Mouse (Mus musculus) testis, adult 2 months (tissue): ENCODE measurements around the gene Smg7. TPM values are rescaled to one million over a fixed set of nuclear protein-coding genes. Genes with fewer than 3 reads are reported as not detected.

Experiments used
- H3K27ac ChIP-seq: fragments of 200-500 bp; 2 replicates; pipeline ENCODE4 v1.5.1; 2012; ENCODE audit warnings: low read depth, low read length; ENCODE audit not compliant: control insufficient read depth, insufficient read depth
- H3K27me3 ChIP-seq: fragments of 200-500 bp; 2 replicates; pipeline ENCODE4 v1.6.1; 2012; ENCODE audit warnings: mild to moderate bottlenecking, low read length, moderate library complexity; ENCODE audit not compliant: control insufficient read depth, insufficient read depth
- H3K36me3 ChIP-seq: fragments of 200-500 bp; 2 replicates; pipeline ENCODE4 v1.6.1; 2012; ENCODE audit warnings: mild to moderate bottlenecking, low read length; ENCODE audit not compliant: control insufficient read depth, insufficient read depth
- H3K4me1 ChIP-seq: fragments of 200-500 bp; 2 replicates; pipeline ENCODE4 v1.6.1; 2012; ENCODE audit warnings: low read length; ENCODE audit not compliant: control insufficient read depth, insufficient read depth
- H3K4me3 ChIP-seq: fragments of 200-500 bp; 2 replicates; pipeline ENCODE4 v1.5.1; 2012; ENCODE audit warnings: low read depth, mild to moderate bottlenecking, low read length, moderate library complexity, mixed read lengths; ENCODE audit not compliant: control insufficient read depth
- CTCF ChIP-seq: fragments of 200-500 bp; IDR thresholded peaks from 2 replicates; pipeline ENCODE4 v1.5.1; 2012; ENCODE audit warnings: low read depth, mild to moderate bottlenecking, inconsistent platforms, low read length, moderate library complexity; ENCODE audit not compliant: control insufficient read depth, insufficient read depth, insufficient replicate concordance
- POLR2A ChIP-seq: fragments of 200-500 bp; IDR thresholded peaks from 2 replicates; pipeline ENCODE4 v1.6.1; 2012; ENCODE audit warnings: low read depth, mild to moderate bottlenecking, inconsistent platforms, low read length, moderate library complexity; ENCODE audit not compliant: control insufficient read depth
- polyA plus RNA-seq: library from polyadenylated mRNA; depleted of rRNA; stranded (reverse); fragments of >200 nt; gene quantifications from 2 replicates; pipeline ENCODE4 v1.2.3, GENCODE M21; 2012

Gene Smg7
- polyA plus RNA-seq, 1 experiment = 99.6 TPM

DNA sequence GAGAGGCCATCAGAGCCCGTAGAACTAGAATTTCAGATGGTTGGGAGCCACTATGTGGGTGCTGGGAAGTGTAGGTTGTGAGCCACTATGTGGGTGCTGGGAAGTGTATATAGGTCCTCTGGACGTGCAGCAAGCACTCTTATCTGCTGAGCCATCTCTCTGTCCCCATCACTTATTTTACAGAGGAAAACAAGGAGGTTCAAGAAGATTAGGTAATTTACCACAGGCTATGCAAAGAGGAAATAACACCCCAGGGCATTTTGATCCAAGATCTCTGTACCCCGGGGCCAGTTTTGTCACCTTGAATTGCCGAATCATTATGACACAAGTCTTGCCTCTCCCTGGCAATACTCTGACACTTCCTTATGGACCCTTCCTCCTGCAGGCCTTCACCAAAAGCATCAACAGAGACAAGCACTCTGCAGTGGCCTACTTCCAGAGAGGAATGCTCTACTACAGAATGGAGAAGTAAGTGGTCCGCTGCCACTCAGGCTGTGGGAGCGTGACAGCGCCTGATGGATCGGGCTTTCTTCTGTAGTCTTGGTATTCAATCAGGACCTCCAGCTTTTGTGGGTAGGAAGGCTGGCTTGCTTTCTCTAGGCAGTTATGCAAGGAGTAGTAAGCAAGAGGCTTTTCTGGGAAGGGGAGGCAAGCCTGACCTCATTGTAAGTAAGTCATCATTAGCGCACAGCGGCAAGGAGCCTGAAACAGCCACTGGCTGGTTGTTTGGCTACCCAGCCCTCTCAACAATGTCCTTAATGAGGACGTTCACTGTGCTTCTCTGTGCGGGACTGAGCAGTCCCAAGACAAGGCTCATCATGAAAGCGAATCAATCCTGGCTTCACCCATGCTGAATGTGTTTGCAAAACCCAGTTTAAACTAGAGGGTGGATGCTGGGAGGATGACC is 91.7 kb downstream of the Smg7 start:
- no peak overlapping the region for H3K27ac ChIP-seq
- no peaks in the 10 kb centered on the region for H3K4me1 ChIP-seq
- no peaks in the 10 kb centered on the region for H3K36me3 ChIP-seq
- H3K4me3 ChIP-seq = no peak overlapping the region
- TF ChIP-seq POLR2A = no peak
- no peak for TF ChIP-seq CTCF
- no peaks in the 10 kb centered on the region for H3K27me3 ChIP-seq

DNA sequence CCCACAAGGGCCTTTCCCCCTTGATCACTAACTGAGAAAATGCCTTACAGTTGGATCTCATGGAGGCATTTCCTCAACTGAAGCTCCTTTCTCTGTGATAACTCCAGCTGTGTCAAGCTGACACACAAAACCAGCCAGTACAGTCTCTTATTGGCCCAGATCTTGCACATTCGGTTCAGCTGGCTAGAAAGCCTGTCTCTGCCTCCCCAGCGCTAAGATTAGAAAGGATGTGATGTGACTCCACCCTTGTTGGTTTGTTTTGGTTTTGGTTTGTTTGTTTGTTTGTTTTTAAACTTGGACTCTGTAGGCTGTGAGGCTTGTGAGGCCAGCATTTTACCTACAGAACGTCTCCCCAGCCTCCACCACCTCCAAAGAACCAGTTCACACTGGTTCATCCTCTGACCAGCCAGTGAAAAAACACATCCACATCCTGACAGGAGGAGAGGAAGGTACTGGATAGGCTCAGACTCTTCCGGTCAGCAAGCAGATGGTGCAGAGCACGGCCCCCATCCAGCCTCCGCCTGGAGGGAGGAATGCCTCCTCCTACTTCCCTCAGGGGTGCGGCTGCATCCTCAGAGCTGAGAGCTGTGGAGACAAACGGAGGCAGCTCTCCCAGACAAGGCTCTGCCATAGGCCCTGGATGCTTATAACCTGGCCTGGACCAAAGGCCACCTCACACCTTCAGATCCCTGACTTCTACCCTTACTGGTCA is 92.7 kb downstream of the Smg7 start:
- Histone ChIP-seq H3K27me3 (no peaks in the 10 kb centered on the region), H3K4me3 (no peak overlapping the region), H3K4me1 (no peaks in the 10 kb centered on the region), H3K27ac (no peak overlapping the region), H3K36me3 (no peaks in the 10 kb centered on the region)
- TF ChIP-seq POLR2A (no peak), CTCF (no peak)

DNA sequence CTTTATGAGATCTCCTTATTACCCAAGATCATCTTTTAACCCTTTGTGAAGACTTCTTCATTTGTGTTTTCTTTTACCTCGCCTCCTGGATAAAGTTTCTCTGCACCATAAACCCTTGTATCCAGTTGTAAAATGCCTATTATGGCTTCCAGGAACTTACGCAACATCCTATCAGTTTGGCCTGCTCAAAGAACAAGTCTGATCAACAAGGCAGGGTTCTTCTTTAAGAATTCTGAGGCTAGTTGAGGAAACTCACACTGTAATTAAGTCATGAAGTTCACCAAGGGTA is 94.1 kb downstream of the Smg7 start:
- Histone ChIP-seq H3K4me1 (no peaks in the 10 kb centered on the region), H3K27me3 (no peaks in the 10 kb centered on the region), H3K36me3 (no peaks in the 10 kb centered on the region), H3K27ac (no peak overlapping the region), H3K4me3 (no peak overlapping the region)
- TF ChIP-seq POLR2A = no peak
- TF ChIP-seq CTCF = no peak

DNA sequence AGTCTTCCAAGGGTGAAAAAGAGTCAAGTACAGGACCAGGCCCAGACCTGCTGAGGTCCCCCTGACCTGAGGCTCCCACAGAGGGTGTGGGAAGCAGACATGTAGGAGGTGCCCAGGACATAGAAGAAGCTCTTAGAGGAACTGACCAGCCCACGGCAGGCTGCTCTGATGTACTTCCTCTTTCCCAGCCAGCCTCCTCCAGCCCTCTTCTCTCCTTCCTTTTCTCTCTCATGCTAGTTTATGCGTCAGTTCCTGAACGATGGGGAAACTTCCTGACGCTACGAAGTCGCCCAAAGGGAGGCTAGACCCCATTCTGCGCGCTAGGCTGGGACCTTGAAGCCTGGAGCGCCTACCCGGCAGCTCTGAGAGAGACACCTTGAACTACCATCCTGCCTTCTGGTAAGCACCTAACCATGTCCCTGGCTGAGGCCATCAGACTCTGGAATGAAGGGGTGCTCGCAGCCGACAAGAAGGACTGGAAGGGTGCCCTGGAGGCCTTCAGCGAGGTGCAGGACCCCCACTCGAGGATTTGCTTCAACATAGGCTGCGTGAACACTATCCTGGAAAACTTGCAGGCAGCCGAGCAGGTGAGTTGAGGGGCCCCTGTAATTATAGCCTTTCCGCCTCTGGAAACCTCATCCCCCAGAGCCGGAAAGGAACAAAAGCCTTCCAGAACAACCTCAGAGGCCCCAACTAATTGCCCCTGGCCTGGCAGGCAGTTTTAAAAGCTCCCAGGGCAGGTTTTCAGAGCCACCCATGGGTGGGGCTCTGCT is 94.6 kb downstream of the Smg7 start:
- no peaks in the 10 kb centered on the region for H3K36me3 ChIP-seq
- H3K4me3 ChIP-seq = peak overlapping the region; percentile 15
- no peak for TF ChIP-seq CTCF
- no peaks in the 10 kb centered on the region for H3K4me1 ChIP-seq
- H3K27ac ChIP-seq = no peak overlapping the region
- no peaks in the 10 kb centered on the region for H3K27me3 ChIP-seq

DNA sequence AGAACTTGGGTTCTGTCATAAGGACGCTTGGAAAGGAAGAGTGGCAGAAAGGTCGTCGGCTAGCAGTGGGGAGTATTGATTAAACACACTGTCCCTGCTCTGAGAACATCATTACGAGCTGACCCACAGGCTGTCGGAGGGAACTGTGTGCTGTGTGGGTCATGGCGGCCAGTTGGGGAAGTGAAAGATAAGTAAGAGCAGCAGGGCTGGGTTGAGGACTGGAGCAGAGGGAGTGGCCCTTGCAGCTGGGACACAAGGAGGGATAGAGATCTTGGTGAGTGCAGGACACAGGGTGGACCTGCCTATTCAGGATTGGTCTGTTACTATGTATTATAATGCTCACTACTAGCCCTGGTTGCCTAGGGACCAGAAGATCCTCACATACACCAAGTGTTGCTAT is 97.5 kb downstream of the Smg7 start:
- Histone ChIP-seq H3K36me3 (no peaks in the 10 kb centered on the region), H3K4me3 (no peak overlapping the region), H3K27ac (no peak overlapping the region), H3K4me1 (no peaks in the 10 kb centered on the region), H3K27me3 (no peaks in the 10 kb centered on the region)
- TF ChIP-seq CTCF (no peak), POLR2A (no peak)

DNA sequence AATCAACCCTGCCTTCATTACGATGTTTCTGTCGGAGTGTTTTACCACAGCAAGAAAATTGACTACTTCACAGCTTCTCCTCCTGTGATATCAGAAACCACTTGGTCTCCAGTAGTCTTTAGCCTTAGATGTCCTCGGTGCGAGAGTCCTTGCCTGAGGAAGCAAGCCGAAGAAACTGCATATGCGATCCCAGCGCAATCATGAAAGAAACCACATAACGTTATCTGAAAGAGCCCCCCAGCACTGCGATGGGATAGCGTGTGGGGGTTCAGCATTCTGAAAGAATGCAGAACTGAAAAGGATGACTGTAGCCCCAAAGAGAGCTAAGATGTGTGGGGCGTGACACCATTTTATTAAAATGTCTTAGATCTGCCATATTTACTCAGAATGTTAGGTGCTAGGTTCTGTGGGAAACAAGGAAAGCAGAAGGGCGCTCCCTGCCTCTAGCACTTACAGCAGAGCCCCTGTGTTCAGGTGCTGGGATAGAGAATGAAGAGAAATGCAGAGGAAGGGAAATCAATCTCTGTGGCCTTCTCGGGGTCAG is 101.7 kb downstream of the Smg7 start:
- TF ChIP-seq CTCF = no peak
- no peak for TF ChIP-seq POLR2A
- Histone ChIP-seq H3K27ac (no peak overlapping the region), H3K4me3 (no peak overlapping the region), H3K4me1 (no peaks in the 10 kb centered on the region), H3K27me3 (no peaks in the 10 kb centered on the region), H3K36me3 (no peaks in the 10 kb centered on the region)

DNA sequence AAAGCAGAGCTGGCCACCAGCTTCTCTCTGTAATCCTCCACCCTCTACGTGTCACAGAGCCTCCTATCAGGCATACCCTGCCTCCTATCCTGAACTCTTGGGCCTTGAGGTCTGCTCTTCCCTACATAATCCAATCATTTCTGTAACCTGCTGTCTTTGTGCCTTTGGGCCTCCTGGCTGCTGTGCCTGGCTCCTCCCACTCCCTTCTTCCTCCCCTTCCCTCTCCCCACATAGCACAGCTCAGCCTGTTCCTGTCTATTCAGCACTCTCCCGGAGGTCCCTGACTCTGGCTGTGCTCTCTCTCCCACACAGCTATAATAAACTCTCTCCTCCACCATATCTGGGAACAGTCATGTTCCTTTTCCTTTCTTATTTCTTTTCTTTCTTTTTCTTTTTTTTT is 102.5 kb downstream of the Smg7 start, which contains the start of gene Ncf2:
Ncf2 (plus strand) TSS at position 298 of the 400 bp plus-strand sequence.
- H3K27me3 ChIP-seq = no peaks in the 10 kb centered on the region
- no peak within 1 kb of the TSS for H3K4me3 ChIP-seq
- H3K4me1 ChIP-seq = no peaks in the 10 kb centered on the region
- TF ChIP-seq POLR2A = no peak
- TF ChIP-seq CTCF = no peak
- H3K36me3 ChIP-seq = no peaks in the 10 kb centered on the region
- H3K27ac ChIP-seq = no peak within 1 kb of the TSS
